Mouse (Mus musculus): ENCODE measurements around the gene Tmem205. TPM values are rescaled to one million over a fixed set of nuclear protein-coding genes. Genes with fewer than 3 reads are reported as not detected.

The Tmem205 gene
- polyA plus RNA-seq, 1 experiment: 28.6 TPM

- TF ChIP-seq CTCF (IDR thresholded peaks at IDR 0.05; ENCODE audit: borderline replicate concordance, extremely low read depth, insufficient read depth, insufficient read length) (no peak), POLR2A (IDR thresholded peaks at IDR 0.05; ENCODE audit: borderline replicate concordance, extremely low read depth, insufficient read depth, insufficient read length, poor library complexity, severe bottlenecking) (no peak)
- DNase-seq (ENCODE audit: low read depth): no peak
Measured at GRCm38 (mm10) chr9:21925506-21925905, 1.9 kb downstream of the Tmem205 start.

GRCm38 (mm10) chr9:21925034-21925433 is 2.3 kb downstream of the Tmem205 start:
- TF ChIP-seq POLR2A (IDR thresholded peaks at IDR 0.05; ENCODE audit: borderline replicate concordance, extremely low read depth, insufficient read depth, insufficient read length, poor library complexity, severe bottlenecking) (no peak), CTCF (IDR thresholded peaks at IDR 0.05; ENCODE audit: borderline replicate concordance, extremely low read depth, insufficient read depth, insufficient read length) (no peak)
- no peak for DNase-seq (ENCODE audit: low read depth)

GRCm38 (mm10) chr9:21924099-21924493 is 3.3 kb downstream of the Tmem205 start:
- DNase-seq (ENCODE audit: low read depth): no peak
- TF ChIP-seq CTCF (IDR thresholded peaks at IDR 0.05; ENCODE audit: borderline replicate concordance, extremely low read depth, insufficient read depth, insufficient read length): no peak
- no peak for TF ChIP-seq POLR2A (IDR thresholded peaks at IDR 0.05; ENCODE audit: borderline replicate concordance, extremely low read depth, insufficient read depth, insufficient read length, poor library complexity, severe bottlenecking)

- TF ChIP-seq POLR2A (IDR thresholded peaks at IDR 0.05; ENCODE audit: borderline replicate concordance, extremely low read depth, insufficient read depth, insufficient read length, poor library complexity, severe bottlenecking): no peak
- TF ChIP-seq CTCF (IDR thresholded peaks at IDR 0.05; ENCODE audit: borderline replicate concordance, extremely low read depth, insufficient read depth, insufficient read length): no peak
- DNase-seq (ENCODE audit: low read depth): no peak
Measured at GRCm38 (mm10) chr9:21923490-21924098, 3.8 kb downstream of the Tmem205 start.

- DNase-seq (ENCODE audit: low read depth): no peak
- no peak for TF ChIP-seq CTCF (IDR thresholded peaks at IDR 0.05; ENCODE audit: borderline replicate concordance, extremely low read depth, insufficient read depth, insufficient read length)
- TF ChIP-seq POLR2A (IDR thresholded peaks at IDR 0.05; ENCODE audit: borderline replicate concordance, extremely low read depth, insufficient read depth, insufficient read length, poor library complexity, severe bottlenecking): no peak
Measured at GRCm38 (mm10) chr9:21923036-21923435, 4.3 kb downstream of the Tmem205 start.

GRCm38 (mm10) chr9:21918692-21919384 is 8.5 kb downstream of the Tmem205 start:
- TF ChIP-seq POLR2A (IDR thresholded peaks at IDR 0.05; ENCODE audit: borderline replicate concordance, extremely low read depth, insufficient read depth, insufficient read length, poor library complexity, severe bottlenecking): no peak
- no peak for TF ChIP-seq CTCF (IDR thresholded peaks at IDR 0.05; ENCODE audit: borderline replicate concordance, extremely low read depth, insufficient read depth, insufficient read length)
- no peak for DNase-seq (ENCODE audit: low read depth)

- TF ChIP-seq CTCF (IDR thresholded peaks at IDR 0.05; ENCODE audit: borderline replicate concordance, extremely low read depth, insufficient read depth, insufficient read length) (no peak), POLR2A (IDR thresholded peaks at IDR 0.05; ENCODE audit: borderline replicate concordance, extremely low read depth, insufficient read depth, insufficient read length, poor library complexity, severe bottlenecking) (peak; percentile 54; the same call in 1 of the 2 replicates)
- peak; percentile 98 for DNase-seq (ENCODE audit: low read depth)
Measured at GRCm38 (mm10) chr9:21918035-21918592, 9.2 kb downstream of the Tmem205 start, which contains the start of gene Rab3d. TSS of gene Rab3d (minus strand) at chr9:21918192.

- no peak for TF ChIP-seq CTCF (IDR thresholded peaks at IDR 0.05; ENCODE audit: borderline replicate concordance, extremely low read depth, insufficient read depth, insufficient read length)
- no peak for TF ChIP-seq POLR2A (IDR thresholded peaks at IDR 0.05; ENCODE audit: borderline replicate concordance, extremely low read depth, insufficient read depth, insufficient read length, poor library complexity, severe bottlenecking)
- DNase-seq (ENCODE audit: low read depth): peak; percentile 79
Measured at GRCm38 (mm10) chr9:21917493-21918034, 9.8 kb downstream of the Tmem205 start.

- TF ChIP-seq CTCF (IDR thresholded peaks at IDR 0.05; ENCODE audit: borderline replicate concordance, extremely low read depth, insufficient read depth, insufficient read length) (no peak), POLR2A (IDR thresholded peaks at IDR 0.05; ENCODE audit: borderline replicate concordance, extremely low read depth, insufficient read depth, insufficient read length, poor library complexity, severe bottlenecking) (no peak)
- DNase-seq (ENCODE audit: low read depth): no peak
Measured at GRCm38 (mm10) chr9:21916851-21917492, 10.4 kb downstream of the Tmem205 start.

GRCm38 (mm10) chr9:21909474-21910223 is 17.7 kb downstream of the Tmem205 start:
- no peak for TF ChIP-seq POLR2A (IDR thresholded peaks at IDR 0.05; ENCODE audit: borderline replicate concordance, extremely low read depth, insufficient read depth, insufficient read length, poor library complexity, severe bottlenecking)
- no peak for TF ChIP-seq CTCF (IDR thresholded peaks at IDR 0.05; ENCODE audit: borderline replicate concordance, extremely low read depth, insufficient read depth, insufficient read length)

More at GRCm38 (mm10) chr9:21909474-21910223, 17.7 kb downstream of the Tmem205 start:
- no peak for DNase-seq (ENCODE audit: low read depth)

All from brain, embryonic 14.5 days (tissue).